Mouse (Mus musculus) heart, postnatal 36 days (tissue): ENCODE measurements around the gene Gm853. TPM values are rescaled to one million over a fixed set of nuclear protein-coding genes. Genes with fewer than 3 reads are reported as not detected.

Experiments
- total RNA-seq, 2 experiments: library from RNA; stranded (reverse); gene quantifications; 2 replicates each; pipeline ENCODE4 v1.2.3; 2021

Gene Gm853
- total RNA-seq, 2 experiments from 2014 or later, result not detected

Other genes starting within 250 kb of the Gm853 start
- 1 to 10 TPM; 2.1 to 2.6 TPM for gene Adgrb2, start 237.5 kb downstream of the Gm853 start, total RNA-seq
- gene Col16a1, start 174.6 kb downstream of the Gm853 start, total RNA-seq, result 1 to 10 TPM; 7.4 to 8.5 TPM
- gene Pef1, start 119.8 kb downstream of the Gm853 start, total RNA-seq, result 10 to 100 TPM; 37.5 to 37.6 TPM
- not detected for gene Hcrtr1, start 83.0 kb downstream of the Gm853 start, total RNA-seq
- gene Tinagl1, start 47.3 kb downstream of the Gm853 start, total RNA-seq, result 10 to 100 TPM; 55.2 to 76.8 TPM
- gene Serinc2, start 56.8 kb upstream of the Gm853 start, total RNA-seq, result 1 to 10 TPM; 2.1 to 2.5 TPM
- gene Fabp3, start 86.2 kb upstream of the Gm853 start, total RNA-seq, result 1,000 to 10,000 TPM; 6,013 to 6,518 TPM
- under 1 TPM; 0.57 to 0.89 TPM for gene Gm10570, start 86.3 kb upstream of the Gm853 start, total RNA-seq
- gene Zcchc17, start 137.5 kb upstream of the Gm853 start, total RNA-seq, result 10 to 100 TPM; 26.7 to 28.9 TPM
- gene Snrnp40, start 137.7 kb upstream of the Gm853 start, total RNA-seq, result 10 to 100 TPM; 12.2 to 16.5 TPM